Mouse (Mus musculus): ENCODE measurements around the gene Gabarapl2.
"Not testable (repeated sequence)": the region's sequence is repeated elsewhere in the genome, so short reads cannot be mapped to it uniquely, and the experiment has no call there.

Gabarapl2 gene

DNA sequence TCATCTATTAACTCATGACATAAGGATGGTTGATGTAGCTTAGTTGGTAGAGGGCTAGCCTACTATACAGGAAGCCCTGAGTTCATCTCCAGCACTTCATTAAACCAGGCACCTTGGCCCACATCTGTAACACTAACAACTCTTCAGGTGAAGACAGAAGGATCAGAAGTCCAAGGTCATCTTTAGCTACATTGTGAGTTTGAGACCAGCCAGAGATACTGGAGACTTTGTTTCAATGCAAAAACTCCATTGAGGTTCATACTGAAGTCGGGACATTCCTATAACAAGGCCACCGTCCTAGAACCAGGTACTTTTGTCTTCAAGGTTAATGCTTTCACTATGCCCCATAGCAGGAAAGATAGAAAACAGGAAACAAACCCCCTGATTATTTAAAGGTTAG lies 6.3 kb upstream of the Gabarapl2 start:
- in situ Hi-C loops (cut with MboI, MseI) = no loop called here

DNA sequence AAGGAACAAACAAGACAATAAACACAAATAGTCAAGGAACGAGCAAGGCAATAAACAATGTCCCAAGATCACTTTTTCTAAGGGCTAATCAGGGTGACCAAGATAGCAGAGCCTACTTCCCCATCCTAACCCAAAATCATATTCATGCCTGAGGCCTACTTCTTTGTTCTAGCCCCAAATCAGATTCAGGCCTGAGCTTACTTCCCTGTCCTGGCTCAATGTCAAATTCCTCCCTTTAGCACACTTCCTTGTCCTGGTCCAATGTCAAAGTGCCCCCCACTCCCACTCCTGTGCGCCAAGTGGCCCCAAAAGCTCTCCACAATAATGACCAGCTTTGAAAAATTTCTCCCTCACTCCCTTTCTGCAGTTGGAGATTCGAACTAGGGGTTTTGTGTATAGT lies 3.3 kb upstream of the Gabarapl2 start:
- in situ Hi-C loops (cut with MboI, MseI) = no loop called here

DNA sequence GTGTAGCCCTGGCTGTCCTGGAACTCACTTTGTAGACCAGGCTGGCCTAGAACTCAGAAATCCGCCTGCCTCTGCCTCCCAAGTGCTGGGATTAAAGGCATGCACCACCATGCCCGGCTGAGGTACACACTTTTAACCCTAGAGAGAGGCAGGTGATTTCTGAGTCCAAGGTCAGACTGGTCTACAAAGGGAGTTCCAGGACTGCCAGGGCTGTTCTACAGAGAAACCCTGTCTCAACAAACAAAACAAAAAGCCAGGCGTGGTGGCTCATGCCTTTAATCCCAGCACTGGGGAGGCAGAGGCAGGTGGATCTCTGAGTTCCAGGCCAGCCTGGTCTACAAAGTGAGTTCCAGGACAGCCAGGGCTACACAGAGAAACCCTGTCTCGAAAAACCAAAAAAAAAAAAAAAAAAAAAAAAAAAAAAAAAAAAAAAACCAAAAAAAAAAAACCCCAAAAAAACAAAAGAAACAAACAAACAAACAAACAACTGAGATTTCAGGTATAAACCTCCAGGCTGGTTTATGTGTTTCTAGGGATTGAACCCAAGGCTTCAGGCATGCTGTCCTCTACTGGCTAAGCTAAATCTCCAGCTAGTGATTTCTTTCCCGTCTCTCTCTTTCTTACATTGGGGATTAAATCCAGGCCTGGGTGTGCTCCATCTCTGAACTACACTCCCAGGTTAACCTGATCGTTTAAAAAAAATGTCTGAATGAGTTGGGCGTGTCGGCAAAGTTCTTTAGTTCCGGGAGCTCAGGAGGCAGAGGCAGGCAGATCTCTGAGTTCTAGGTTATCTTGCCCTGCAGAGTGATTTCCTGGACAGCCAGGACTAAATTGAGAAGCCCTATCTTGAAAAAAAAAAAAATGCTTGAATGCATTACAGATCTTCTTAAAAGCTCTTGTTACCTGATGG lies 2.2 kb upstream of the Gabarapl2 start:
- in situ Hi-C loops (cut with MboI, MseI) = not testable (repeated sequence)

DNA sequence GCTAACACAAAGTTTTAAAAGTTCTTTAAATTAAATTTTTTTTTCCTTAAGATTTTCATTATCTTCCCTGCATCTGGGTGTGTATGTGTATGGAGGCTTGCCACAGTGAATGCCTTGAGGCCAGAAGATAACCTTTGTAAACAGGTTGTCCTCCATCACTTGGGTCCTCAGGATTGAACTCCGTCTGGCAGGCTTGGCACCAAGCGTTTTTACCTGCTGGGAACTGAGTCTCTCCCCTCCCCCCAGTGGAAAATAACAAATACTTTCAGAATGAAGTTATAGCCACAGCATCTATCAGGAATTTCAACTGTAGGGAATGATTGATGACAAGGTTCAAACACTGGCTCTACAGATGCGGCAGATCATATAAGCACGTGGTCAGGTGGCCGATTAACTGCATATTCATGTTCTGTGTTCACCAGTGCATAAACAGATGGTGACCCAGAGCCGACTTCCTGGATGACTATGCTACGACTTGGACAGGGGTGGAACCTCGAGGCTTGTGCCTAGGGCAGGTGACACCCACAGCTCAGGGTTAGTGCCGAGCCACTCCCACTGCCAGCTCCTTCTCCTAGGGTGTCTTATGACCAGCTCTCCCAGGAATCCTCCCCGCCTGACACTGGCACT lies 874 bp upstream of the Gabarapl2 start:
- in situ Hi-C loops (cut with MboI, MseI) = no loop called here

DNA sequence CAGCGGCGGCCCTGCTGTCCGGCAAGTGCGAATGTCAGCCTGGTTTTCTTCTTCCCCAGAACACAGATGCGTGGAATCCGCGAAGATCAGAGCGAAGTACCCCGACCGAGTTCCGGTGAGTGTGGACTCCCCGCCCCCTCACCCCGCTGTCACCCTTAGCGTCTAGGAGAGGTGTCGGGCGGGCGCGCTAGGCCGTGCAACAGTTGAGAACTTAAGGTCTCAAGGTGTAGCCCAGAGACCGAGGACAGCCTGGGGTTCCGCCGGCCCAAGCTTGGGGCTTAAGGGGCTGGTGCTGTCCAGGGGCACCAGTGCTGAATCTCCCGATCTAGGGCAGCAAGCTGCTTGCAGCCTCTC lies 575 bp downstream of the Gabarapl2 start:
- in situ Hi-C loops (cut with MboI, MseI) = no loop called here

DNA sequence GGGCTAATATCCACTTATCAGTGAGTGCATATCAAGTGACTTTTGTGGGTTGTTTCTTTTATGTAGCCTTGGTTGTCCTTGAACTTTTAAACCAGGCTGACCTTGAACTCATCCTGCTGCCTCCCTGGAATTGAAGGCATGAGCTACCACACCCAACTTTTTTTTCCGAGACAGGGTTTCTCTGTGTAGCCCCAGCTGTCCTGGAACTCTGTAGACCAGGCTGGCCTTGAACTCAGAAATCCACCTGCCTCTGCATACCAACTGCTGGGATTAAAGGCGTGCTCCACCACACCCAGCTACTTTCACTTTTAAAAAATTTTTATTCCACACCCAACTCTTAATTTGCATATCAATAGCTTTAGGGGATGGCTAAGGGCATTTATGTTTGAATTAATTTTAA lies 3.0 kb downstream of the Gabarapl2 start:
- in situ Hi-C loops (cut with MboI, MseI) = no loop called here

DNA sequence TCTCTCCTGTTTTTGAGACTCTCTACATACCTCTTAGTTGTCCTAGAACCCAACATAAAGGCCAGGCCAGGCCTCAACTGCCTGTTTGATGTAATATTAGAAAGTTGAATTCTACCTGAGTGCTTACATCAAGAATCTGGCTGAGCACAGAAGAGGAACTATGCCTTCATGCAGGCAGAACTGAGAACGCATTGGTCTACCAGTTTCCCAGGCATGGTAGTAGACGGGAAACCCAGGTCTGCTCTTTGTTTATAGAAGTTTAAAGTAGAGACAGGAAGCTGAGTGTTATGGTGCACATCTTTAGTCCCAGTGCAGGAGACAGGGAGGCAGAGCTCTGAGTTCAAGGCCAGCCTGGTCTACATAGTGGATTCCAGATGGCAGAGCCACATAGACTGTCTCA lies 6.6 kb downstream of the Gabarapl2 start:
- in situ Hi-C loops (cut with MboI, MseI) = loop anchor here in 1 of 2 experiments (5.0 kb wide), 1 partner anchor 35 kb away; no protein-coding TSS in a partner anchor

DNA sequence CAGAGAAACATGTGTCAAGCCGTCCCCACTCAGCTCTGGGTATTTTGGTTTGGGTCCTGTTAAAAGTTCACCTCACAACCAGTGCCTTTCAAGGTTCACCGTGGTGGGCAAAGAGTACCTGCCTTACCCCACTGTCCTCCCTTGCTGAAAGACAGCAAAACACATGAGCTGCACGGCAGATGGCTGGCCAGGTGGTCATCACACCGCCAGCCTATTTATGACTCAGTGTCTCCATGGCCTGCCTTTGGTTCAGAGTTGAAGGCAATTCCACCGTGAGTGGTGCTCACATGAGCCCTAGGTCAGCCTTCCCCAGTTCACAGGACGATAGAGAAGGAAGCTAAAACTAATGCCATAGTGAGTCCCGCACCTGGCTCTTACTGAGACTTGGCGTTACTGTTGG lies 7.5 kb downstream of the Gabarapl2 start:
- in situ Hi-C loops (cut with MboI, MseI) = loop anchor here in 1 of 2 experiments (5.0 kb wide), 1 partner anchor 34 kb away; no protein-coding TSS in a partner anchor

DNA sequence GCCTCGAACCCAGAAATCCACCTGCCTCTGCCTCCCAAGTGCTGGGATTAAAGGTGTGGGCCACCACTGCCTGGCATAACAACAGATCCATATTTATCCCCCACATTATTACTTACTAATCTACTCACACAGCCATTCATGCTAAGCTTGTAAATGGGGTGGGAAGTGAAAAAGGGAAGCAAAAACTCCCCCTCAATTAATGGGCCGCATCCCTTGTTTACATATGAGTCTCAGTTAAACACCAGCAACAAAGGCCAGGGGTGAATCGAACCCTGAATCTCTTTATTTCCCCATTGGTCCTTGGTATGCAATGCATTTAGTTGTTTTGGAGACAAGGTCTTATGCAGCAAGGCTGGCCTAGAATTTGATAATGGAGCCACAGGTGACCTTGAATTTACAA lies 10.3 kb downstream of the Gabarapl2 start:
- in situ Hi-C loops (cut with MboI, MseI) = no loop called here

DNA sequence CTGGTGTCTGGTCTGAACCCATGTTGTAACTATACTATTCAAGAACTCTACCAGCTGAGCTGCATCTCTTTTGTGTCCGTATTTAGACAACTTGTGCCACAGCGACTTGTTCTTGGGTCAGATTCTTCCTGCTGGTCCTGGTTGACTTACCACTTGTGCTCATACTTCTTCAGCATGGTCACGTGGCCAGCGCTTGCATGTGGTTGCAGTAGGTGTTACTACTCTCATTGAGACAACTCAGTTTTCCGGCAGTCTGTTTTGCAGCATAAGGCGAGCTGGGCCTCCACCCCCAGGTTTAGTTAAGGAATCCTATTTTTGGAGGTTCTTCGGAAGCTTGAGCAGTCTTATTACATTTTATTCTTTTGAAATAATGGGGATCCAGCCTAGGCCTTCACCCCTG lies 10.8 kb downstream of the Gabarapl2 start:
- in situ Hi-C loops (cut with MboI, MseI) = no loop called here

DNA sequence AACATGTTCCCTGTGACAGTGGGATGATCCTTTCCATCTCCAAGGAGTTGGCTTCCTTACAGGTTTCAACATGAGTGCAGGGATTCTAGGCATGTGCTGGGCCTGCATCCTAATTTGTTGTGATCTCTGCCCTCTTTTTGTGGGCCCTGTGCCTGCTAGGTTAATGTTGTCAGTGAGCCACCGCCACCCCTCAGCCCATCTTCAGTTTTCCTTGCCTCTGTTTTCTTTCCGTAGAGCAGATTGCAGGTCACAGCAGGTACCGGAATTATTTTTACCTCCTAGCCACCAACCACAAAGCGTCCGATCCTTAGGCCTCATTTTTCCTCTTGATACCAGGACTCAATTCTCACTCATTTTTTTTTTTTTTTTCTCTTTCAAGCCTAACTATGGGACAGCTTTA lies 11.4 kb downstream of the Gabarapl2 start:
- in situ Hi-C loops (cut with MboI, MseI) = no loop called here

DNA sequence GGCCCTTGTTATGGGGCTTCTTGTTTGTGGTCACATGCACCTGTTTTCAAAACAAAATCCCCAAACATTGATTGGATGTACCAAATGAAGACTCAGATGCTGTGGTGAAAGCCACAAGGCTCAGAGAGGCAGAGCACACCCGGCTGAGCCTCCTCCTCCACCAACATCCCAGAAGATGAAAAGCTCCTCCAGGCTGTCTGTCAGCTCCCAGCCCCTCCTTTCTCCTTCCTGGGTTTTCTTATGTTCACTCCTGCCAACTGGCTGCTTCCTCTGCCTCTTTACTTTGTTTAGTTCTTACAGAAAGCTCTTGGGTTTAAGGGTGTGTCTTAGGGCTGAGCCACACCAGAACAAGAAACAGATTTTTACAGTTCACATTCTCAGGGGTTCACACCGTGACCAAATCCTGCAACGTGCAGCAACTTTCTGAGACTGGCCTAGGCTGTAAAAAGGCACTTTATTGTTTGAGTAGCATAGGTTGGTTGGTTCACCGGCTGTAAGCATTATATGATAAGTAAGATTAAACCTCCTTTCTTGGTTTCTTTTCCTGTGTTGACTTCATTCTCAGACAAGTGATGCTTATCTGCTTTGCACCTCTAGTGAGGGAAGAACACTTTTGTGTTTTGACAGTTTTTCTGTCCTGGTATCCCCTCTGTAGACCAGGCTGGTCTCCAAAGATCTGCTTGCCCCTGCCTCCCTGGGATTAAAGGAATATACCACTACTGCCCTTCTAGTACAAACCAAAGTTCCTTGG lies 14.5 kb downstream of the Gabarapl2 start:
- in situ Hi-C loops (cut with MboI, MseI) = no loop called here

DNA sequence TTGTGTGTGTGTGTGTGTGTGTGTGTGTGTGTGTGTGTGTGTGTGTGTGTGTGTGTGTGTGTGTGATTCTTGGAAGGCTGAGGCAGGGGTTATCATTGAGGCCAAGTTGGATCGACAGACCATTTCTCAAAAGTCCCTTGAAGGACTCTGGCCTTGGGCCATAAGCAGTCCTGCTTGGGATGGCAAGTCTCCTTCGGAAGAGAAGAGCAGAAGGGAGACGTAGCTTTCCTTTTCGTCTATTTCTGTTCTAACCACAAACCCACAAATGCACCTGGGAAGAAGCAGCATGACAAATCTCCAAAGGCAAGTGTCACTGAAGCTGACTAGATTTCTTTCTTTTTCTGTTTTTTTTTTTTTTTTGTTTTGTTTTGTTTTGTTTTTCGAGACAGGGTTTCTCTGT lies 15.4 kb downstream of the Gabarapl2 start:
- in situ Hi-C loops (cut with MboI, MseI) = no loop called here

DNA sequence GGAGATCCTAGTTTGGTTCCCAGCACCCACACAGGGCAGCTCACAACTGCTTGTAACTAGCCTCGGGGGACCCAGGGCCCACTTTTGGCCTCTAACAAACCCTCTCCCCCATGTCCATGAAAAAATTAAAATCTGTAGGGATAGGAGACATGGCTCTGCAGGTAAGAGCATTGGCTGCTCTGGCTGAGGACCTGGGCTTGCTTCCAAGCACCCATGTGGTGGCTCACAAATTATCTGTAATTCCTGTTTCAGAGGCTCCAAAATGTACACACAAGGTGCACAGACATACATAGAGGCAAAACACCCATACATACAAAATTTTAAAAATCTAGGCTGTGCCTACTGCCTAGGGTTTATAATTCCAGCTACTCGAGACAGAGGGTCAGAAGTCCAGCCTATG lies 16.7 kb downstream of the Gabarapl2 start:
- in situ Hi-C loops (cut with MboI, MseI) = no loop called here

DNA sequence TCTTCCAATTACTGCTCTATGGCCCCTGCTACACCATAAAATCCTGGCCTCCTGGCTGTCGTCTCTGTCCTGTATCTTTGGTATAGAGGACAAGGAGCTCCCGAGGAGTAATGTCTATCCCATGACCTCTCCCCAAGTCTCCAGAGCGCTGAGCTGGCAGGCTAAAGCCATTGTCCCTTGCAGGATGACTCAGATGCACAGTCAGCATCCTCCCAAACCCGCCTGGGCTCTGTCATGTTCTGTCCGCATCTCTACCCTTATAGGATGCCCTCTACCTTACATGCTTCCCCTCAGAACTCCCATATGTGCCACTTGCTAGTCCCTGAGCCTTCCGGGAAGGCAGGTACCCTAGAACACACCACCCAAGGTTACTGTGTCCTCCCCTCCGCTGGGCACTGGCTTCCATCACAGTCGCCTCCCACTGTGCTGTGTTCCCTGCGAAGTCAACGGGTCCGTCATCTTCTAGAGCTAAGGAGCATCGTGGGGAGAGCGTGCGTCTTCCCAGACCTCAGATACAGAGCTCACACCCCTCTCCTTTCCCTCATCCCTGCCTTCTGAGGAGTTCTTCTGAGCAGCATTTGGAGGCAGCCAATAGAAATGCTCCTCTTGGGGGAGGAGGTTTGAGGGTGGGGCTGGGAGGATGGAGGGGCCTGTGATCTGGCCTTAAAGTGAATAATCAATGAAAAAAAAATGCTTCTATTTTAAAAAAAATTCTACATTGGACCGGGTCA lies 20.3 kb downstream of the Gabarapl2 start:
- in situ Hi-C loops (cut with MboI, MseI) = loop anchor here (10.0 kb wide), 2 partner anchors 1186 to 1446 kb away; no protein-coding TSS in a partner anchor

DNA sequence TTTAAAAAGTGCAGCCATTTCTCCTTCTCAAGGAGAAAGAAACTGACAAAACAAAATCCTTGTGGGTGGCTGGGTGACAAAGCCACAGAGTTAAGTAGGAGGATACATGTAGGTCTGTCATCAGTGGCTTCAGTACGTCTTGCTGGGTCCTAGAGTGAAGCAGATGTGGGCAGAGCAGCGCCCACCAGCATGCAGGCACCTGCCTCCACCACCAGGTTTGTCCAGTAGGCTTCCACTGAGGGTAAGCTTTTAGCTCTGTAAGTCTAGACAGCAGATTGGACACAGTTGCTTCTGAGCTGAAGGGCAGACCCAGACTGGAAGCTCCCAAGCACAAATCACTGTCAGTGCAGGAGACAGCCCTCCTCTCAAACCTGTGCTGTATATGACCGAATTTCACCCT lies 20.8 kb downstream of the Gabarapl2 start:
- in situ Hi-C loops (cut with MboI, MseI) = loop anchor here (10.0 kb wide), 2 partner anchors 1187 to 1447 kb away; no protein-coding TSS in a partner anchor

DNA sequence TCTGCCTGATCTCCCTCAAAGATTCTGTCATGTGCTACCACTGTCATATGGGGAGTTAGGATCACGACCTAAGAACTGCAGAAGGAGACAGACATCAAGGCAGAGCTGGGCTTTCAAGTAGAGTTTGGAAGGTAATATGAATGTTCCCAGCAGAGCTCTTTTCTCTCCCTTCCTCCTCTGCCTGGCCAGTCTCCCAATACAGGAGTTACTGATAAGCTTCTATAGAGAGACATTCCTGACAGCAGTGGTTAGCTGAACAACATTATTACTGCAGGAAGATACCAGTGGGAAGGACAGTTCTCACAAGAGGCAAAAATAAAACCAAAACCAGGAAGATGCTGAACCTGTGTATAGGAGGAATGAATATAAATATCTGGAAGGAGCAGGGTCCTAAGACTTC lies 22.1 kb downstream of the Gabarapl2 start:
- in situ Hi-C loops (cut with MboI, MseI) = loop anchor here (10.0 kb wide), 2 partner anchors 1188 to 1448 kb away; no protein-coding TSS in a partner anchor

DNA sequence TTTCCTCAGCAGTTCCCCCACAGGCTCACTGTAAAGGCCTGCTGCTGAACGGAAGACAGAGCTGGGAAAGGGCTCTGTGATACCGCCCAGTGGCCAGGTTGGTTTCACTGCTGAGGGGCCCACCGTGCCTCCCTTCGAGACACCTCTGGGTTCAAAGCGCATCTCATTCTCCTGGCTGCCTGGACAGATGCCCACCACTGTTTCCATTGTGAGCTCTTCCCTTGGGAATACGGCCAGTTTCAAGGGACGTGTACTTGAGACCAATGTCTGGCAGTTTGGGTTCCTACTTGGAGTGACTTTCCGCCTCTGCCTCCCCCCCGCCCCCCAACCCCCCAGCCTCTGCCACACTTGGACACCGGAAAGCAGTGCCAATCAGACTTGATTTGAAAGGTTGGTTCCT lies 22.6 kb downstream of the Gabarapl2 start:
- in situ Hi-C loops (cut with MboI, MseI) = loop anchor here (10.0 kb wide), 2 partner anchors 1188 to 1448 kb away; no protein-coding TSS in a partner anchor

DNA sequence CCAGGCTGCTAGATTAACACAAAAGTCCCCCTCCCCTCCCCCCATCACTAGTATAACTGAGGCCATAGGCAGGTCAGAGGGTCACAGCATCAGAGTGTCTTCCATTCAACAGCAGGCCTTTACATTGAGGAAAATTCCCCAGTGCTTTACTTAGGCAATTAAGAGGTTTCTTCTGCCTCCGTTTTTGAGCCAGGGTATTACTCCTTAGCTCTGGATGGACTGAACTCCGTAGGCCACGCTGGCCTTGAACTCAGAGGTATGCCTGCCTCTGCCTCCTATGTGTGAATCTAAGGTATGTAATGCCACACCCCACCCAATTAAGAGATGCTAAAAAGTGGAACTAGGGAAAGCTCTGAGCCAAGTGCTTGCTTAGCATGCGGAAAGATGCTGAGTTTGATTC lies 23.0 kb downstream of the Gabarapl2 start:
- in situ Hi-C loops (cut with MboI, MseI) = loop anchor here (10.0 kb wide), 2 partner anchors 1189 to 1449 kb away; no protein-coding TSS in a partner anchor

DNA sequence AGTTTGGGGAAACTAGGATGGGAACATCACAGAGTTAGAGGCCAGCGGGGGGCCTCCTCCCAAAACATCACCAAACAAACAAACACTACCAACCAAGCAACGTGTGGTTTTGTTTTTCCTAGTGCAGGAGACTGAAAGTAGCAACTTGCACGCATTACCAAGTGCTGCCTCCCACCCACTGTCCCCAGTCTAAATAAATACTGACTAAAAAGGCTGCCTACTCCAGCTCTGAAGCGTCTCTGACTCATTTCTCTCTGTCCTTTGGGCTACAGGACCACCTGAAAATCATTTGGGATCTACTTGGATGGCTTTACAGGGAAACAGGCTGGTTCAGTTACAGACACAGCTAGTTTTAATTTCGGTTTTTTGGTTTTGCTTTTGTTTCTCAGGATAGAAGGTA lies 23.8 kb downstream of the Gabarapl2 start:
- in situ Hi-C loops (cut with MboI, MseI) = loop anchor here (10.0 kb wide), 2 partner anchors 1190 to 1450 kb away; no protein-coding TSS in a partner anchor

Measured in T-helper 17 cell (primary cell).